Comparison of ENCODE assay signal across 37 mouse cellular contexts in the genomic region with DNA sequence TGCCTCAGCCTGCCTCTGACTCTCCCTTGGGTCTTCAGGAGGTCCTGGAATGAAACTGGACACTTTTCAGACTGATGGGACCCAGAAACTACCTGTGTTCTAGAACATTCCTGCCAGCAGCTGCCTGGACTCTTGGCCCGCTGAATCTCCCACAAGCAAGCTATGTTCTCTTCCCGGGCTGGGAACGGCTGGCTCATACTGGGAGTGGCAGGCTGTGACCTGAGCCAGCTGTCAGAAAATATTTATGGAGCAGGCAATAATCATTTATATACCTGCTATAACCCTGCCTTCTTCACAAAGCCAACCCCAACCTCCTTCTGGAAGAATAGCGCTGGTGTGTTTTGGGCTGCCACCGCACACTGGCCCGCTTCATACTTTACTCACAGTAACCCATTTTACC. TPM values are rescaled to one million over a fixed set of nuclear protein-coding genes. Genes with fewer than 3 reads are reported as not detected.
"Had no signal": no experiment of that assay in that cellular context is flagged by ENCODE, and none has a peak within 500 bp of the region (broad histone marks: within the 10 kb centered on the region; RNA-seq: fewer than 3 reads in every experiment).

No protein-coding gene starts in this region.

- ATAC-seq: forebrain, postnatal 0 days; hindbrain, postnatal 0 days; liver, embryonic 12.5 days had no signal

- H3K4me3 ChIP-seq: gastrocnemius, adult 2 months; heart, adult 2 months; heart, embryonic 13.5 days; heart, embryonic 15.5 days; hindbrain, embryonic 13.5 days; hindbrain, embryonic 15.5 days; kidney, embryonic 15.5 days; limb, embryonic 13.5 days; limb, embryonic 15.5 days; liver, embryonic 12.5 days had no signal

- H3K9ac ChIP-seq: forebrain, postnatal 0 days; heart, embryonic 13.5 days; heart, embryonic 15.5 days; hindbrain, embryonic 13.5 days; hindbrain, embryonic 15.5 days; kidney, embryonic 15.5 days; limb, embryonic 13.5 days; limb, embryonic 15.5 days; liver, embryonic 12.5 days had no signal

- H3K27me3 ChIP-seq: hindbrain, embryonic 13.5 days; hindbrain, embryonic 15.5 days; kidney, embryonic 15.5 days; limb, embryonic 13.5 days; limb, embryonic 15.5 days; liver, embryonic 12.5 days had no signal

- H3K4me1 ChIP-seq: liver, embryonic 12.5 days had no signal

- H3K27ac ChIP-seq: gastrocnemius, adult 2 months; heart, adult 2 months; heart, embryonic 13.5 days; heart, embryonic 15.5 days; hindbrain, embryonic 13.5 days; hindbrain, embryonic 15.5 days; hindbrain, postnatal 0 days; kidney, embryonic 15.5 days; kidney, postnatal 0 days; limb, embryonic 13.5 days; limb, embryonic 15.5 days; liver, embryonic 12.5 days had no signal

- H3K9me3 ChIP-seq: heart, embryonic 13.5 days; heart, embryonic 15.5 days; hindbrain, embryonic 13.5 days; hindbrain, embryonic 15.5 days; kidney, embryonic 15.5 days; limb, embryonic 13.5 days; limb, embryonic 15.5 days; liver, embryonic 12.5 days had no signal

- H3K4me2 ChIP-seq: heart, embryonic 11.5 days; heart, embryonic 13.5 days; heart, embryonic 15.5 days; hindbrain, embryonic 13.5 days; hindbrain, embryonic 15.5 days; kidney, embryonic 15.5 days; limb, embryonic 13.5 days; limb, embryonic 15.5 days; liver, embryonic 12.5 days had no signal

- DNase-seq: forebrain, postnatal 0 days; gastrocnemius, adult 2 months; gastrocnemius, postnatal 10 days; gastrocnemius, postnatal 25 days; heart, adult 11 months; heart, adult 2 months; heart, postnatal 14 days; heart, postnatal 36 days; kidney, adult 11 months; kidney, adult 2 months; kidney, adult 9 months; kidney, postnatal 14 days; kidney, postnatal 36 days; layer of hippocampus, adult 9-11 months; layer of hippocampus, postnatal 36 days had no signal

- H3K36me3 ChIP-seq: heart, embryonic 13.5 days; heart, embryonic 15.5 days; hindbrain, embryonic 13.5 days; hindbrain, embryonic 15.5 days; kidney, embryonic 15.5 days; limb, embryonic 13.5 days; limb, embryonic 15.5 days; liver, embryonic 12.5 days had no signal

RNA-seq across cellular contexts. Expression of gene Edn2, which starts 6.8 kb away (rescaled TPM):
- total RNA-seq: forebrain, postnatal 0 days; gastrocnemius, adult 2 months; gastrocnemius, postnatal 10 days; gastrocnemius, postnatal 25 days; heart, adult 2 months; heart, postnatal 14 days; heart, postnatal 36 days; hematopoietic stem cell, adult 5-6 weeks; layer of hippocampus, adult 18-20 months; layer of hippocampus, adult 8-10 months; layer of hippocampus, postnatal 14 days; layer of hippocampus, postnatal 36 days; left cerebral cortex, adult 18-20 months; left cerebral cortex, postnatal 10 days; left cerebral cortex, postnatal 25 days; left cerebral cortex, postnatal 4 days; liver, adult 2 months had no signal
- polyA plus RNA-seq: hindbrain, embryonic 11.5 days; kidney, adult 2 months; kidney, postnatal 0 days; limb, embryonic 11.5 days; liver, adult 2 months had no signal
